24 mouse cellular contexts compared by ENCODE assay signal in genomic region chr2:86179950-86180349, GRCm38 (mm10). TPM values are rescaled to one million over a fixed set of nuclear protein-coding genes. Genes with fewer than 3 reads are reported as not detected.
DNase-seq lines count a peak whose midpoint lies in the region; ATAC-seq lines count a peak whose summit lies in the region.
"Had no signal": no experiment of that assay in that cellular context is flagged by ENCODE, and none has a peak within 500 bp of the region (broad histone marks: within the 10 kb centered on the region; RNA-seq: fewer than 3 reads in every experiment).

No protein-coding gene starts in this region.

- DNase-seq in ES-CJ7 (ENCODE audit: low read depth, low spot score) (peak; percentile 75), R1 (ENCODE audit: low read depth, low spot score) (peak; percentile 53), ZHBTc4 (ENCODE audit: low read depth, low spot score) (peak; percentile 78)
- no peak for DNase-seq in layer of hippocampus, adult 9-10 months (ENCODE audit: low spot score)
- DNase-seq: adrenal gland, adult 8-10 months; adrenal gland, postnatal 14 days; adrenal gland, postnatal 36 days; cerebellum, adult 11-12 months; cerebellum, adult 2 months; cerebellum, adult 9-10 months; cerebellum, postnatal 25 days had no signal

- no peak overlapping the region for H3K4me2 ChIP-seq in kidney, embryonic 14.5 days (replicated peaks; ENCODE audit: low read depth, low read length)
- H3K4me2 ChIP-seq in intestine, embryonic 15.5 days (replicated peaks) = no peak overlapping the region
- H3K4me2 ChIP-seq: embryonic facial prominence, embryonic 12.5 days; forebrain, embryonic 12.5 days had no signal

- no peaks in the 10 kb centered on the region for H3K9me3 ChIP-seq in kidney, embryonic 14.5 days (ENCODE audit: control insufficient read depth, low read length)
- H3K9me3 ChIP-seq in intestine, embryonic 15.5 days = no peaks in the 10 kb centered on the region
- H3K9me3 ChIP-seq: embryonic facial prominence, embryonic 10.5 days; embryonic facial prominence, embryonic 12.5 days; forebrain, embryonic 12.5 days had no signal

- no peaks in the 10 kb centered on the region for H3K36me3 ChIP-seq in kidney, embryonic 14.5 days (ENCODE audit: control insufficient read depth, insufficient read depth, low read length)
- H3K36me3 ChIP-seq in intestine, embryonic 15.5 days = no peaks in the 10 kb centered on the region
- H3K36me3 ChIP-seq: embryonic facial prominence, embryonic 10.5 days; embryonic facial prominence, embryonic 12.5 days; forebrain, embryonic 12.5 days had no signal

- 81% methylated on average over 3 of the region's 3 CpGs for WGBS in kidney, embryonic 14.5 days
- 76% methylated on average over 3 of the region's 3 CpGs for WGBS in intestine, embryonic 15.5 days

- no peaks in the 10 kb centered on the region for H3K27me3 ChIP-seq in kidney, embryonic 14.5 days (ENCODE audit: control insufficient read depth, insufficient read depth, low read length)
- H3K27me3 ChIP-seq in intestine, embryonic 15.5 days (replicated peaks) = no peaks in the 10 kb centered on the region
- H3K27me3 ChIP-seq: CH12.LX; embryonic facial prominence, embryonic 12.5 days; forebrain, embryonic 12.5 days had no signal

- ATAC-seq in kidney, embryonic 14.5 days (ENCODE audit: low FRiP score, low TSS enrichment) = no peak
- ATAC-seq in intestine, embryonic 15.5 days = no peak
- ATAC-seq: activated CD4-positive, CD25-positive, alpha-beta regulatory T cell, adult 4 months; forebrain, embryonic 14.5 days; forebrain, embryonic 16.5 days had no signal

- H3K4me1 ChIP-seq in kidney, embryonic 14.5 days (ENCODE audit: control insufficient read depth, insufficient read depth, low read length) = no peaks in the 10 kb centered on the region
- no peaks in the 10 kb centered on the region for H3K4me1 ChIP-seq in intestine, embryonic 15.5 days (replicated peaks)
- H3K4me1 ChIP-seq: embryonic facial prominence, embryonic 10.5 days; embryonic facial prominence, embryonic 12.5 days; forebrain, embryonic 12.5 days had no signal

- H3K27ac ChIP-seq in kidney, embryonic 14.5 days (ENCODE audit: low read depth, low read length) = no peak overlapping the region
- no peak overlapping the region for H3K27ac ChIP-seq in intestine, embryonic 15.5 days
- H3K27ac ChIP-seq: embryonic facial prominence, embryonic 10.5 days; embryonic facial prominence, embryonic 12.5 days; forebrain, embryonic 12.5 days had no signal

- H3K4me3 ChIP-seq in kidney, embryonic 14.5 days (ENCODE audit: low read length) = no peak overlapping the region
- no peak overlapping the region for H3K4me3 ChIP-seq in intestine, embryonic 15.5 days (replicated peaks)
- H3K4me3 ChIP-seq: embryonic facial prominence, embryonic 10.5 days; embryonic facial prominence, embryonic 12.5 days; forebrain, embryonic 12.5 days had no signal

- no peak overlapping the region for H3K9ac ChIP-seq in kidney, embryonic 14.5 days (ENCODE audit: low read depth, low read length)
- no peak overlapping the region for H3K9ac ChIP-seq in intestine, embryonic 15.5 days
- H3K9ac ChIP-seq: embryonic facial prominence, embryonic 12.5 days; forebrain, embryonic 12.5 days had no signal

RNA-seq across cellular contexts. Expression of gene Olfr1044, which starts 2.3 kb away (rescaled TPM):
- polyA plus RNA-seq in kidney, embryonic 14.5 days (2014; fragmentation: Nextera tagmentation; extraction: Ambion mirVana) = not detected in 2 replicates
- polyA plus RNA-seq in intestine, embryonic 15.5 days (2015; fragmentation: Nextera tagmentation; extraction: Ambion mirVana) = not detected in 2 replicates
- polyA plus RNA-seq: activated CD4-positive, CD25-positive, alpha-beta regulatory T cell, adult 4 months; C2C12; cerebellum, adult 2 months; cortical plate, adult 2 months; embryonic facial prominence, embryonic 10.5 days; embryonic facial prominence, embryonic 12.5 days; embryonic facial prominence, embryonic 14.5 days; forebrain, embryonic 12.5 days; forebrain, embryonic 14.5 days; forebrain, embryonic 16.5 days; frontal cortex, adult 2 months had no signal

RNA-seq across cellular contexts. Expression of gene Olfr52, which starts 5.5 kb away (rescaled TPM):
- polyA plus RNA-seq in kidney, embryonic 14.5 days (2014; fragmentation: Nextera tagmentation; extraction: Ambion mirVana) = not detected in 2 replicates
- not detected in 2 replicates for polyA plus RNA-seq in intestine, embryonic 15.5 days (2015; fragmentation: Nextera tagmentation; extraction: Ambion mirVana)
- polyA plus RNA-seq: activated CD4-positive, CD25-positive, alpha-beta regulatory T cell, adult 4 months; C2C12; cerebellum, adult 2 months; cortical plate, adult 2 months; embryonic facial prominence, embryonic 10.5 days; embryonic facial prominence, embryonic 12.5 days; embryonic facial prominence, embryonic 14.5 days; forebrain, embryonic 12.5 days; forebrain, embryonic 14.5 days; forebrain, embryonic 16.5 days had no signal

RNA-seq across cellular contexts. Expression of gene Olfr1043, which starts 12.6 kb away (rescaled TPM):
- not detected in 2 replicates for polyA plus RNA-seq in kidney, embryonic 14.5 days (2014; fragmentation: Nextera tagmentation; extraction: Ambion mirVana)
- not detected in 2 replicates for polyA plus RNA-seq in intestine, embryonic 15.5 days (2015; fragmentation: Nextera tagmentation; extraction: Ambion mirVana)
- polyA plus RNA-seq: activated CD4-positive, CD25-positive, alpha-beta regulatory T cell, adult 4 months; C2C12; cerebellum, adult 2 months; cortical plate, adult 2 months; embryonic facial prominence, embryonic 10.5 days; embryonic facial prominence, embryonic 12.5 days; embryonic facial prominence, embryonic 14.5 days; forebrain, embryonic 12.5 days; forebrain, embryonic 14.5 days; forebrain, embryonic 16.5 days; frontal cortex, adult 2 months had no signal

RNA-seq across cellular contexts. Expression of gene Olfr1042, which starts 18.3 kb away (rescaled TPM):
- not detected in 2 replicates for polyA plus RNA-seq in kidney, embryonic 14.5 days (2014; fragmentation: Nextera tagmentation; extraction: Ambion mirVana)
- polyA plus RNA-seq in intestine, embryonic 15.5 days (2015; fragmentation: Nextera tagmentation; extraction: Ambion mirVana) = not detected in 2 replicates
- polyA plus RNA-seq: activated CD4-positive, CD25-positive, alpha-beta regulatory T cell, adult 4 months; C2C12; cerebellum, adult 2 months; cortical plate, adult 2 months; embryonic facial prominence, embryonic 10.5 days; embryonic facial prominence, embryonic 12.5 days; embryonic facial prominence, embryonic 14.5 days; forebrain, embryonic 12.5 days; forebrain, embryonic 14.5 days; forebrain, embryonic 16.5 days; frontal cortex, adult 2 months had no signal

RNA-seq across cellular contexts. Expression of gene Olfr1045, which starts 22.9 kb away (rescaled TPM):
- not detected in 2 replicates for polyA plus RNA-seq in kidney, embryonic 14.5 days (2014; fragmentation: Nextera tagmentation; extraction: Ambion mirVana)
- polyA plus RNA-seq in intestine, embryonic 15.5 days (2015; fragmentation: Nextera tagmentation; extraction: Ambion mirVana) = not detected in 2 replicates
- polyA plus RNA-seq: C2C12; cerebellum, adult 2 months; cortical plate, adult 2 months; embryonic facial prominence, embryonic 10.5 days; embryonic facial prominence, embryonic 12.5 days; embryonic facial prominence, embryonic 14.5 days; forebrain, embryonic 12.5 days; forebrain, embryonic 14.5 days; forebrain, embryonic 16.5 days had no signal
